Mouse (Mus musculus): ENCODE results near the gene Ppp2r5b. TPM values are rescaled to one million over a fixed set of nuclear protein-coding genes. Genes with fewer than 3 reads are reported as not detected.

Ppp2r5b gene
- polyA plus RNA-seq, 1 experiment from 2014 or later, result 156 TPM

GRCm38 (mm10) chr19:6231036-6231435, 4.6 kb downstream of the Ppp2r5b start:
- no peak for ATAC-seq (ENCODE audit: low FRiP score)
- H3K9me3 ChIP-seq (replicated peaks), result no peaks in the 10 kb centered on the region
- peaks cover 76% of the 10 kb centered on the region for H3K36me3 ChIP-seq
- 96% methylated on average over 2 of the region's 2 CpGs for WGBS
- no peak overlapping the region for H3K27ac ChIP-seq (replicated peaks)
- H3K9ac ChIP-seq (replicated peaks), result no peak overlapping the region
- H3K4me2 ChIP-seq, result no peak overlapping the region
- H3K4me1 ChIP-seq, result peaks cover 19% of the 10 kb centered on the region
- no peaks in the 10 kb centered on the region for H3K27me3 ChIP-seq (replicated peaks)
- H3K4me3 ChIP-seq (replicated peaks), result no peak overlapping the region

GRCm38 (mm10) chr19:6230411-6230810, 5.3 kb downstream of the Ppp2r5b start:
- no peak overlapping the region for H3K27ac ChIP-seq (replicated peaks)
- H3K4me1 ChIP-seq, result peaks cover 19% of the 10 kb centered on the region
- ATAC-seq (ENCODE audit: low FRiP score), result no peak
- H3K4me3 ChIP-seq (replicated peaks), result no peak overlapping the region
- no peaks in the 10 kb centered on the region for H3K9me3 ChIP-seq (replicated peaks)
- no peak overlapping the region for H3K4me2 ChIP-seq
- no peaks in the 10 kb centered on the region for H3K27me3 ChIP-seq (replicated peaks)
- H3K9ac ChIP-seq (replicated peaks), result no peak overlapping the region
- H3K36me3 ChIP-seq, result peaks cover 76% of the 10 kb centered on the region
- 96% methylated on average over 4 of the region's 4 CpGs for WGBS

GRCm38 (mm10) chr19:6227864-6228263, 7.8 kb downstream of the Ppp2r5b start:
- Histone ChIP-seq H3K9ac (replicated peaks) (no peak overlapping the region), H3K27me3 (replicated peaks) (no peaks in the 10 kb centered on the region), H3K9me3 (replicated peaks) (no peaks in the 10 kb centered on the region), H3K4me2 (no peak overlapping the region), H3K27ac (replicated peaks) (no peak overlapping the region), H3K36me3 (peaks cover 66% of the 10 kb centered on the region), H3K4me1 (no peaks in the 10 kb centered on the region), H3K4me3 (replicated peaks) (no peak overlapping the region)
- no peak for ATAC-seq (ENCODE audit: low FRiP score)
- 75% methylated on average over 4 of the region's 4 CpGs for WGBS

- Histone ChIP-seq H3K9ac (replicated peaks) (no peak overlapping the region), H3K27ac (replicated peaks) (no peak overlapping the region), H3K36me3 (peaks cover 55% of the 10 kb centered on the region), H3K4me1 (no peaks in the 10 kb centered on the region), H3K4me2 (no peak overlapping the region), H3K4me3 (replicated peaks) (no peak overlapping the region), H3K27me3 (replicated peaks) (no peaks in the 10 kb centered on the region), H3K9me3 (replicated peaks) (no peaks in the 10 kb centered on the region)
- 89% methylated on average over 14 of the region's 14 CpGs for WGBS
- ATAC-seq (ENCODE audit: low FRiP score), result no peak
Observed at GRCm38 (mm10) chr19:6226763-6227162, 8.9 kb downstream of the Ppp2r5b start.

- no peak within 1 kb of the TSS for H3K9ac ChIP-seq (replicated peaks)
- H3K4me3 ChIP-seq (replicated peaks), result no peak within 1 kb of the TSS
- peaks cover 49% of the 10 kb centered on the region for H3K36me3 ChIP-seq
- H3K4me2 ChIP-seq, result no peak within 1 kb of the TSS
- no peaks in the 10 kb centered on the region for H3K4me1 ChIP-seq
- no peaks in the 10 kb centered on the region for H3K27me3 ChIP-seq (replicated peaks)
- 29% methylated on average over 2 of the region's 2 CpGs for WGBS
- ATAC-seq (ENCODE audit: low FRiP score), result no peak
- no peaks in the 10 kb centered on the region for H3K9me3 ChIP-seq (replicated peaks)
- H3K27ac ChIP-seq (replicated peaks), result no peak within 1 kb of the TSS
Observed at GRCm38 (mm10) chr19:6226135-6226534, 9.5 kb downstream of the Ppp2r5b start, which contains the start of gene Gpha2. Gpha2 (plus strand) TSS chr19:6226380.

GRCm38 (mm10) chr19:6218606-6219005, 17.1 kb downstream of the Ppp2r5b start:
- ATAC-seq (ENCODE audit: low FRiP score), result no peak
- 76% methylated on average over 6 of the region's 6 CpGs for WGBS
- H3K9ac ChIP-seq (replicated peaks), result no peak overlapping the region

GRCm38 (mm10) chr19:6216046-6216705, 19.5 kb downstream of the Ppp2r5b start:
- no peak for ATAC-seq (ENCODE audit: low FRiP score)
- Histone ChIP-seq H3K9ac (replicated peaks) (no peak overlapping the region), H3K27ac (replicated peaks) (no peak overlapping the region), H3K27me3 (replicated peaks) (no peaks in the 10 kb centered on the region), H3K4me1 (no peaks in the 10 kb centered on the region), H3K9me3 (replicated peaks) (no peaks in the 10 kb centered on the region), H3K36me3 (no peaks in the 10 kb centered on the region), H3K4me2 (no peak overlapping the region), H3K4me3 (replicated peaks) (no peak overlapping the region)
- 59% methylated on average over 6 of the region's 6 CpGs for WGBS

More at GRCm38 (mm10) chr19:6218606-6219005, 17.1 kb downstream of the Ppp2r5b start:
- Histone ChIP-seq H3K9me3 (replicated peaks) (no peaks in the 10 kb centered on the region), H3K4me1 (no peaks in the 10 kb centered on the region), H3K27me3 (replicated peaks) (no peaks in the 10 kb centered on the region), H3K36me3 (no peaks in the 10 kb centered on the region), H3K4me3 (replicated peaks) (no peak overlapping the region), H3K27ac (replicated peaks) (no peak overlapping the region), H3K4me2 (no peak overlapping the region)

GRCm38 (mm10) chr19:6206716-6207115, 29.0 kb downstream of the Ppp2r5b start:
- no peaks in the 10 kb centered on the region for H3K4me1 ChIP-seq
- no peak overlapping the region for H3K27ac ChIP-seq (replicated peaks)
- H3K4me2 ChIP-seq, result no peak overlapping the region
- H3K36me3 ChIP-seq, result no peaks in the 10 kb centered on the region
- H3K4me3 ChIP-seq (replicated peaks), result no peak overlapping the region
- no peaks in the 10 kb centered on the region for H3K9me3 ChIP-seq (replicated peaks)
- WGBS, result 73% methylated on average over 5 of the region's 5 CpGs
- ATAC-seq (ENCODE audit: low FRiP score), result no peak
- H3K27me3 ChIP-seq (replicated peaks), result no peaks in the 10 kb centered on the region
- no peak overlapping the region for H3K9ac ChIP-seq (replicated peaks)

GRCm38 (mm10) chr19:6204265-6204664, 31.4 kb downstream of the Ppp2r5b start:
- H3K4me2 ChIP-seq, result no peak overlapping the region
- H3K9ac ChIP-seq (replicated peaks), result no peak overlapping the region
- no peak overlapping the region for H3K4me3 ChIP-seq (replicated peaks)
- H3K4me1 ChIP-seq, result no peaks in the 10 kb centered on the region
- 83% methylated on average over 2 of the region's 2 CpGs for WGBS
- H3K9me3 ChIP-seq (replicated peaks), result no peaks in the 10 kb centered on the region
- H3K27me3 ChIP-seq (replicated peaks), result no peaks in the 10 kb centered on the region
- no peaks in the 10 kb centered on the region for H3K36me3 ChIP-seq
- no peak overlapping the region for H3K27ac ChIP-seq (replicated peaks)
- ATAC-seq (ENCODE audit: low FRiP score), result no peak

GRCm38 (mm10) chr19:6184131-6184530, 51.5 kb downstream of the Ppp2r5b start, which contains the start of gene Majin:
Majin (plus strand) TSS chr19:6184388.
- WGBS, result 88% methylated on average over 23 of the region's 23 CpGs

GRCm38 (mm10) chr19:6182534-6182933, 53.1 kb downstream of the Ppp2r5b start:
- H3K9ac ChIP-seq (replicated peaks), result no peak overlapping the region
- WGBS, result 12% methylated on average over 3 of the region's 3 CpGs

More at GRCm38 (mm10) chr19:6184131-6184530, 51.5 kb downstream of the Ppp2r5b start, which contains the start of gene Majin:
- no peak for ATAC-seq (ENCODE audit: low FRiP score)
- H3K4me1 ChIP-seq, result no peaks in the 10 kb centered on the region
- H3K27ac ChIP-seq (replicated peaks), result no peak within 1 kb of the TSS
- H3K36me3 ChIP-seq, result no peaks in the 10 kb centered on the region
- H3K9me3 ChIP-seq (replicated peaks), result no peaks in the 10 kb centered on the region
- no peak within 1 kb of the TSS for H3K4me2 ChIP-seq
- no peak within 1 kb of the TSS for H3K4me3 ChIP-seq (replicated peaks)
- no peaks in the 10 kb centered on the region for H3K27me3 ChIP-seq (replicated peaks)
- no peak within 1 kb of the TSS for H3K9ac ChIP-seq (replicated peaks)

GRCm38 (mm10) chr19:6181629-6182028, 54.0 kb downstream of the Ppp2r5b start:
- 31% methylated on average over 5 of the region's 5 CpGs for WGBS
- Histone ChIP-seq H3K27me3 (replicated peaks) (no peaks in the 10 kb centered on the region), H3K36me3 (no peaks in the 10 kb centered on the region), H3K27ac (replicated peaks) (no peak overlapping the region), H3K9me3 (replicated peaks) (no peaks in the 10 kb centered on the region), H3K4me2 (no peak overlapping the region), H3K4me3 (replicated peaks) (no peak overlapping the region), H3K9ac (replicated peaks) (no peak overlapping the region), H3K4me1 (no peaks in the 10 kb centered on the region)
- ATAC-seq (ENCODE audit: low FRiP score), result no peak

More at GRCm38 (mm10) chr19:6182534-6182933, 53.1 kb downstream of the Ppp2r5b start:
- ATAC-seq (ENCODE audit: low FRiP score), result no peak
- no peaks in the 10 kb centered on the region for H3K36me3 ChIP-seq
- H3K4me1 ChIP-seq, result no peaks in the 10 kb centered on the region
- H3K27ac ChIP-seq (replicated peaks), result no peak overlapping the region
- no peak overlapping the region for H3K4me2 ChIP-seq
- H3K27me3 ChIP-seq (replicated peaks), result no peaks in the 10 kb centered on the region
- no peak overlapping the region for H3K4me3 ChIP-seq (replicated peaks)
- no peaks in the 10 kb centered on the region for H3K9me3 ChIP-seq (replicated peaks)
